Mouse (Mus musculus) liver, embryonic 14.5 days (tissue): ENCODE measurements around the gene Ikzf1.

Source experiments
- CTCF ChIP-seq: IDR thresholded peaks from 2 replicates; pipeline ENCODE4 v1.5.1; 2016; ENCODE audit warnings: antibody characterized with exemption, low read depth, control low read depth
- EP300 ChIP-seq: IDR thresholded peaks from 2 replicates; pipeline ENCODE4 v1.6.1; 2016; ENCODE audit warnings: antibody characterized with exemption, low read depth

- TF ChIP-seq CTCF = no peak
- TF ChIP-seq EP300 = no peak
Observed at GRCm38 (mm10) chr11:11770691-11771090, 85.9 kb downstream of the Ikzf1 start.
